Mouse (Mus musculus): ENCODE results near the gene Tbcb.
"Not testable (repeated sequence)": the region's sequence is repeated elsewhere in the genome, so short reads cannot be mapped to it uniquely, and the experiment has no call there.

Tbcb gene

GRCm38 (mm10) chr7:30193581-30194100, 38.4 kb downstream of the Tbcb start:
- DNase-seq (ENCODE audit: low spot score): peak; percentile 84

- no peak for DNase-seq (ENCODE audit: low spot score)
Observed at GRCm38 (mm10) chr7:30193013-30193412, 39.1 kb downstream of the Tbcb start.

GRCm38 (mm10) chr7:30192088-30192487, 40.0 kb downstream of the Tbcb start:
- no peak for DNase-seq (ENCODE audit: low spot score)

- DNase-seq (ENCODE audit: low spot score): no peak
Observed at GRCm38 (mm10) chr7:30189116-30189491, 43.0 kb downstream of the Tbcb start.

- no peak for DNase-seq (ENCODE audit: low spot score)
Observed at GRCm38 (mm10) chr7:30188344-30189115, 43.5 kb downstream of the Tbcb start.

GRCm38 (mm10) chr7:30184641-30185348, 47.3 kb downstream of the Tbcb start:
- DNase-seq (ENCODE audit: low spot score): no peak

GRCm38 (mm10) chr7:30183879-30184289, 48.2 kb downstream of the Tbcb start, which contains the start of gene Cox7a1:
Gene Cox7a1, plus strand, starts transcription at chr7:30184144.
- peak; percentile 90 for DNase-seq (ENCODE audit: low spot score)

- not testable (repeated sequence) for DNase-seq (ENCODE audit: low spot score)
Observed at GRCm38 (mm10) chr7:30183189-30183588, 48.9 kb downstream of the Tbcb start.

GRCm38 (mm10) chr7:30181929-30182328, 50.1 kb downstream of the Tbcb start:
- DNase-seq (ENCODE audit: low spot score): not testable (repeated sequence)

- DNase-seq (ENCODE audit: low spot score): peak; percentile 79
Observed at GRCm38 (mm10) chr7:30181308-30181707, 50.8 kb downstream of the Tbcb start.

GRCm38 (mm10) chr7:30178256-30178655, 53.8 kb downstream of the Tbcb start:
- DNase-seq (ENCODE audit: low spot score): no peak

- DNase-seq (ENCODE audit: low spot score): no peak
Observed at GRCm38 (mm10) chr7:30176474-30176873, 55.6 kb downstream of the Tbcb start.

All from urinary bladder, postnatal 14 days (tissue).